Mouse (Mus musculus) embryonic facial prominence, embryonic 12.5 days (tissue): ENCODE data around the gene 1700001C19Rik. TPM values are rescaled to one million over a fixed set of nuclear protein-coding genes. Genes with fewer than 3 reads are reported as not detected.
A peak's percentile ranks its signal among the peaks of the same experiment; 100 is the strongest.

ENCODE experiments used
- ATAC-seq: fragments of 200-750 bp; cut with Nextera tagmentation; 2 replicates; pipeline ENCODE4 v1.8.0; 2017; ENCODE audit not compliant: insufficient number of reproducible peaks, insufficient read depth, low FRiP score, low TSS enrichment
- H3K27ac ChIP-seq: fragments of 300-500 bp; sonication (generic); 2 replicates; pipeline ENCODE4 v1.5.1; 2016; ENCODE audit warnings: mild to moderate bottlenecking
- H3K27me3 ChIP-seq: fragments of 300-500 bp; sonication (generic); 2 replicates; pipeline ENCODE4 v1.6.1; 2016; ENCODE audit warnings: mild to moderate bottlenecking, moderate library complexity
- H3K36me3 ChIP-seq: fragments of 300-500 bp; sonication (generic); 2 replicates; pipeline ENCODE4 v1.6.1; 2016; ENCODE audit warnings: mild to moderate bottlenecking
- H3K4me1 ChIP-seq: fragments of 300-500 bp; sonication (generic); 2 replicates; pipeline ENCODE4 v1.6.1; 2016
- H3K4me2 ChIP-seq: fragments of 300-500 bp; sonication (generic); replicated peaks from 2 replicates; pipeline ENCODE4 v1.6.1; 2016; ENCODE audit warnings: mild to moderate bottlenecking, moderate library complexity
- H3K4me3 ChIP-seq: fragments of 300-500 bp; sonication (generic); 2 replicates; pipeline ENCODE4 v1.5.1; 2016; ENCODE audit warnings: mild to moderate bottlenecking
- H3K9ac ChIP-seq: fragments of 300-500 bp; sonication (generic); 2 replicates; pipeline ENCODE4 v1.6.1; 2016; ENCODE audit warnings: mild to moderate bottlenecking, moderate library complexity
- H3K9me3 ChIP-seq: fragments of 300-500 bp; sonication (generic); 2 replicates; pipeline ENCODE4 v1.6.1; 2016; ENCODE audit warnings: mild to moderate bottlenecking, moderate library complexity
- WGBS: fragments of 180-500 bp; shearing (Covaris S2); methylation state at CpG from one replicate; pipeline ENCODE4 v1.1.7; 2016; 5-methylcytosine and 5-hydroxymethylcytosine counted together
- polyA plus RNA-seq: library from polyadenylated mRNA; unstranded; fragments of >200 nt; fragmentation: Nextera tagmentation; extraction: Ambion mirVana; gene quantifications from 2 replicates; pipeline ENCODE4 v1.2.1, GENCODE M21; 2016

The 1700001C19Rik gene
- polyA plus RNA-seq, 1 experiment from 2014 or later = 0.41 TPM

- 23% methylated on average over 24 of the region's 24 CpGs for WGBS
These were observed 42.8 kb downstream of the 1700001C19Rik start for GRCm38 (mm10) chr17:47394223-47394869.

GRCm38 (mm10) chr17:47386649-47387048 is 50.5 kb downstream of the 1700001C19Rik start:
- H3K9ac ChIP-seq = no peak overlapping the region
- no peak overlapping the region for H3K27ac ChIP-seq
- WGBS = 65% methylated on average over 4 of the region's 4 CpGs
- H3K4me2 ChIP-seq = no peak overlapping the region
- H3K4me3 ChIP-seq = no peak overlapping the region
- 0 out of 2 replicates have a peak, but pooled peaks cover 2% of the 10 kb centered on the region for H3K36me3 ChIP-seq
- H3K27me3 ChIP-seq = no peaks in the 10 kb centered on the region
- H3K4me1 ChIP-seq = no peaks in the 10 kb centered on the region
- no peak for ATAC-seq
- H3K9me3 ChIP-seq = no peaks in the 10 kb centered on the region

More at GRCm38 (mm10) chr17:47394223-47394869, 42.8 kb downstream of the 1700001C19Rik start:
- no peak for ATAC-seq
- 0 out of 2 replicates have a peak, but pooled peaks cover 3% of the 10 kb centered on the region for H3K4me1 ChIP-seq
- peak overlapping the region; percentile 45 for H3K4me2 ChIP-seq
- H3K9ac ChIP-seq = no peak overlapping the region
- no peaks in the 10 kb centered on the region for H3K9me3 ChIP-seq
- peak overlapping the region; percentile 17; the same call in 1 of the 2 replicates for H3K4me3 ChIP-seq
- H3K36me3 ChIP-seq = no peaks in the 10 kb centered on the region
- H3K27me3 ChIP-seq = peaks cover 40% of the 10 kb centered on the region
- no peak overlapping the region for H3K27ac ChIP-seq

GRCm38 (mm10) chr17:47385145-47385544 is 52.0 kb downstream of the 1700001C19Rik start, which contains the start of gene Guca1b:
Gene Guca1b, plus strand, starts transcription at chr17:47385393.
- no peak within 1 kb of the TSS for H3K27ac ChIP-seq
- peaks cover 16% of the 10 kb centered on the region for H3K36me3 ChIP-seq
- H3K9ac ChIP-seq = no peak within 1 kb of the TSS
- H3K27me3 ChIP-seq = no peaks in the 10 kb centered on the region
- H3K4me1 ChIP-seq = no peaks in the 10 kb centered on the region
- no peak within 1 kb of the TSS for H3K4me3 ChIP-seq
- no peak for ATAC-seq
- H3K4me2 ChIP-seq = no peak within 1 kb of the TSS
- WGBS = 38% methylated on average over 10 of the region's 10 CpGs
- no peaks in the 10 kb centered on the region for H3K9me3 ChIP-seq

GRCm38 (mm10) chr17:47384064-47384463 is 53.1 kb downstream of the 1700001C19Rik start:
- Histone ChIP-seq H3K27ac (no peak overlapping the region), H3K4me1 (no peaks in the 10 kb centered on the region), H3K4me2 (no peak overlapping the region), H3K9me3 (no peaks in the 10 kb centered on the region), H3K36me3 (peaks cover 26% of the 10 kb centered on the region), H3K27me3 (no peaks in the 10 kb centered on the region), H3K4me3 (no peak overlapping the region), H3K9ac (no peak overlapping the region)
- 91% methylated on average over 3 of the region's 3 CpGs for WGBS
- no peak for ATAC-seq

GRCm38 (mm10) chr17:47383266-47383665 is 53.9 kb downstream of the 1700001C19Rik start:
- Histone ChIP-seq H3K4me3 (no peak overlapping the region), H3K36me3 (peaks cover 32% of the 10 kb centered on the region), H3K4me2 (no peak overlapping the region), H3K4me1 (no peaks in the 10 kb centered on the region), H3K9ac (no peak overlapping the region), H3K9me3 (no peaks in the 10 kb centered on the region), H3K27me3 (no peaks in the 10 kb centered on the region), H3K27ac (no peak overlapping the region)
- no peak for ATAC-seq
- 83% methylated on average over 4 of the region's 4 CpGs for WGBS

GRCm38 (mm10) chr17:47381917-47382316 is 55.3 kb downstream of the 1700001C19Rik start:
- Histone ChIP-seq H3K27me3 (no peaks in the 10 kb centered on the region), H3K4me1 (no peaks in the 10 kb centered on the region), H3K27ac (no peak overlapping the region), H3K4me2 (no peak overlapping the region), H3K9ac (no peak overlapping the region), H3K4me3 (no peak overlapping the region), H3K9me3 (no peaks in the 10 kb centered on the region), H3K36me3 (peaks cover 44% of the 10 kb centered on the region)
- ATAC-seq = no peak
- 80% methylated on average over 11 of the region's 11 CpGs for WGBS

GRCm38 (mm10) chr17:47378133-47378532 is 59.0 kb downstream of the 1700001C19Rik start:
- Histone ChIP-seq H3K4me2 (no peak overlapping the region), H3K4me3 (no peak overlapping the region), H3K9me3 (no peaks in the 10 kb centered on the region), H3K4me1 (no peaks in the 10 kb centered on the region), H3K27ac (no peak overlapping the region), H3K9ac (no peak overlapping the region), H3K27me3 (no peaks in the 10 kb centered on the region), H3K36me3 (peaks cover 81% of the 10 kb centered on the region)
- ATAC-seq = no peak
- WGBS = 81% methylated on average over 15 of the region's 15 CpGs

- 92% methylated on average over 6 of the region's 6 CpGs for WGBS
- H3K4me1 ChIP-seq = no peaks in the 10 kb centered on the region
- H3K27ac ChIP-seq = no peak overlapping the region
- H3K9ac ChIP-seq = no peak overlapping the region
- H3K4me2 ChIP-seq = no peak overlapping the region
- H3K4me3 ChIP-seq = no peak overlapping the region
- peaks cover 91% of the 10 kb centered on the region for H3K36me3 ChIP-seq
- H3K27me3 ChIP-seq = no peaks in the 10 kb centered on the region
- no peaks in the 10 kb centered on the region for H3K9me3 ChIP-seq
- ATAC-seq = no peak
These were observed 60.3 kb downstream of the 1700001C19Rik start for GRCm38 (mm10) chr17:47376779-47377280.

GRCm38 (mm10) chr17:47373991-47374390 is 63.2 kb downstream of the 1700001C19Rik start:
- H3K9ac ChIP-seq = no peak overlapping the region
- no peak overlapping the region for H3K4me2 ChIP-seq
- H3K36me3 ChIP-seq = peaks cover 64% of the 10 kb centered on the region
- no peak overlapping the region for H3K4me3 ChIP-seq
- WGBS = 47% methylated on average over 6 of the region's 6 CpGs
- peaks cover 9% of the 10 kb centered on the region; the same call in 1 of the 2 replicates for H3K4me1 ChIP-seq
- H3K27ac ChIP-seq = no peak overlapping the region
- no peak for ATAC-seq
- H3K9me3 ChIP-seq = no peaks in the 10 kb centered on the region
- no peaks in the 10 kb centered on the region for H3K27me3 ChIP-seq

GRCm38 (mm10) chr17:47371451-47371850 is 65.7 kb downstream of the 1700001C19Rik start:
- Histone ChIP-seq H3K4me3 (no peak overlapping the region), H3K9ac (no peak overlapping the region; the same call in 1 of the 2 replicates), H3K4me2 (no peak overlapping the region), H3K9me3 (no peaks in the 10 kb centered on the region), H3K27ac (no peak overlapping the region), H3K36me3 (peaks cover 42% of the 10 kb centered on the region), H3K27me3 (no peaks in the 10 kb centered on the region), H3K4me1 (peaks cover 9% of the 10 kb centered on the region; the same call in 1 of the 2 replicates)
- 10% methylated on average over 4 of the region's 4 CpGs for WGBS
- no peak for ATAC-seq

GRCm38 (mm10) chr17:47369087-47369443 is 68.1 kb downstream of the 1700001C19Rik start:
- H3K9ac ChIP-seq = peak overlapping the region; percentile 60
- no peak for ATAC-seq
- peak overlapping the region; percentile 77 for H3K4me3 ChIP-seq
- H3K4me2 ChIP-seq = peak overlapping the region; percentile 78
- 2% methylated on average over 20 of the region's 20 CpGs for WGBS
- H3K9me3 ChIP-seq = no peaks in the 10 kb centered on the region
- peak overlapping the region; percentile 32; the same call in 1 of the 2 replicates for H3K27ac ChIP-seq
- peaks cover 9% of the 10 kb centered on the region; the same call in 1 of the 2 replicates for H3K4me1 ChIP-seq
- no peaks in the 10 kb centered on the region for H3K27me3 ChIP-seq
- peaks cover 19% of the 10 kb centered on the region for H3K36me3 ChIP-seq
